ENCODE assay signal across 36 mouse cellular contexts in the genomic region with DNA sequence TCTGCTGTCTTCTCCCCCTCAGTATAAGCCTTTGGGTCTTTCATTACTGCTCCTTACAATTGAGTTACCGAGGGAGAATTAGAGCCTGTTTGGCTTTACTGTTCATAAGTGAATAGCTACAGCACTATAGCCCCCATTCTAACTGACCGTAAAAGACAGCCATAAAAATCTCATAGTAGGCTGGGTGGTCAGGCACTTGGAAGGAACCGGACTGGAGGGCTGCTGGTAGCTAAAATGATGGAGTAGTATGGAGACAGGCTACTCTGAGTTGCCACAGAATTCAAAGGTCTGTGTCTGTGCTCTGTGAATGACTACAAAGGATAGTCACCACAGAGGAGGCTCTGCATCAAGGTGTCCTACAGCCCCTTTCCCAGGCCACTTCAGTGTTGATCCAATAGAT. TPM values are rescaled to one million over a fixed set of nuclear protein-coding genes. Genes with fewer than 3 reads are reported as not detected.
"Had no signal": no experiment of that assay in that cellular context is flagged by ENCODE, and none has a peak within 500 bp of the region (broad histone marks: within the 10 kb centered on the region; RNA-seq: fewer than 3 reads in every experiment).

No protein-coding gene starts in this region.

- H3K4me1 ChIP-seq: embryonic facial prominence, embryonic 10.5 days; embryonic facial prominence, embryonic 12.5 days; embryonic facial prominence, embryonic 13.5 days; embryonic facial prominence, embryonic 15.5 days; forebrain, embryonic 10.5 days; forebrain, embryonic 12.5 days; forebrain, embryonic 13.5 days; forebrain, embryonic 15.5 days had no signal

- H3K36me3 ChIP-seq: embryonic facial prominence, embryonic 10.5 days; embryonic facial prominence, embryonic 12.5 days; embryonic facial prominence, embryonic 13.5 days; embryonic facial prominence, embryonic 15.5 days; forebrain, embryonic 10.5 days; forebrain, embryonic 12.5 days; forebrain, embryonic 15.5 days had no signal

- H3K27me3 ChIP-seq: embryonic facial prominence, embryonic 12.5 days; embryonic facial prominence, embryonic 13.5 days; embryonic facial prominence, embryonic 15.5 days; forebrain, embryonic 13.5 days; forebrain, embryonic 15.5 days had no signal

- H3K9me3 ChIP-seq: embryonic facial prominence, embryonic 10.5 days; embryonic facial prominence, embryonic 12.5 days; embryonic facial prominence, embryonic 13.5 days; embryonic facial prominence, embryonic 15.5 days; forebrain, embryonic 10.5 days; forebrain, embryonic 12.5 days; forebrain, embryonic 13.5 days; forebrain, embryonic 15.5 days had no signal

- H3K4me3 ChIP-seq: embryonic facial prominence, embryonic 10.5 days; embryonic facial prominence, embryonic 12.5 days; embryonic facial prominence, embryonic 13.5 days; embryonic facial prominence, embryonic 15.5 days; erythroblast, embryonic 14.5 days; forebrain, embryonic 10.5 days; forebrain, embryonic 12.5 days; forebrain, embryonic 13.5 days; forebrain, embryonic 15.5 days; gastrocnemius, adult 2 months; heart, adult 2 months had no signal

- H3K27ac ChIP-seq: embryonic facial prominence, embryonic 10.5 days; embryonic facial prominence, embryonic 12.5 days; embryonic facial prominence, embryonic 13.5 days; embryonic facial prominence, embryonic 15.5 days; forebrain, embryonic 10.5 days; forebrain, embryonic 12.5 days; forebrain, embryonic 13.5 days; forebrain, embryonic 15.5 days; gastrocnemius, adult 2 months; heart, adult 2 months had no signal

- DNase-seq: cerebellum, adult 2 months; cerebellum, adult 8-10 months; cerebellum, adult 9-10 months; cerebellum, adult 9-11 months; cerebellum, postnatal 10 days; cerebellum, postnatal 14 days; cerebellum, postnatal 25 days; cerebellum, postnatal 36 days; embryo, embryonic 11 days; forebrain, postnatal 0 days; gastrocnemius, adult 2 months; gastrocnemius, postnatal 10 days; gastrocnemius, postnatal 14 days; gastrocnemius, postnatal 25 days; gastrocnemius, postnatal 36 days; heart, adult 18-20 months; heart, adult 2 months had no signal

- H3K4me2 ChIP-seq: embryonic facial prominence, embryonic 12.5 days; embryonic facial prominence, embryonic 13.5 days; embryonic facial prominence, embryonic 15.5 days; forebrain, embryonic 12.5 days; forebrain, embryonic 13.5 days; forebrain, embryonic 15.5 days had no signal

- H3K9ac ChIP-seq: embryonic facial prominence, embryonic 12.5 days; embryonic facial prominence, embryonic 13.5 days; embryonic facial prominence, embryonic 15.5 days; forebrain, embryonic 12.5 days; forebrain, embryonic 13.5 days; forebrain, embryonic 15.5 days; forebrain, postnatal 0 days had no signal

- ATAC-seq: forebrain, embryonic 13.5 days; forebrain, embryonic 14.5 days; forebrain, embryonic 15.5 days; forebrain, embryonic 16.5 days; forebrain, postnatal 0 days had no signal

RNA-seq across cellular contexts. Expression of a gene that starts 18.5 kb away (rescaled TPM):
- polyA plus RNA-seq: erythroblast, embryonic 14.5 days had no signal

RNA-seq across cellular contexts. Expression of a gene that starts 18.8 kb away (rescaled TPM):
- total RNA-seq: common myeloid progenitor, adult 5-6 weeks; forebrain, postnatal 0 days; gastrocnemius, adult 18-20 months; gastrocnemius, adult 2 months; gastrocnemius, adult 8-10 months; gastrocnemius, postnatal 10 days; gastrocnemius, postnatal 14 days; gastrocnemius, postnatal 25 days; gastrocnemius, postnatal 36 days; gastrocnemius, postnatal 4 days; granulocyte monocyte progenitor cell, adult 5-6 weeks; heart, adult 18-20 months; heart, adult 2 months had no signal
- polyA plus RNA-seq: cerebellum, adult 2 months; cortical plate, adult 2 months; erythroblast, embryonic 14.5 days; forebrain, embryonic 13.5 days; forebrain, embryonic 14.5 days; forebrain, embryonic 15.5 days; forebrain, embryonic 16.5 days; forebrain, postnatal 0 days; frontal cortex, adult 2 months; gonadal fat pad, adult 2 months had no signal
